Mouse (Mus musculus) lung, postnatal 0 days (tissue): ENCODE data around the gene Glrx. TPM values are rescaled to one million over a fixed set of nuclear protein-coding genes. Genes with fewer than 3 reads are reported as not detected.

Source experiments
- ATAC-seq: fragments of 200-750 bp; cut with Nextera tagmentation; 2 replicates; pipeline ENCODE4 v1.8.0; 2017; ENCODE audit warnings: moderate library complexity
- DNase-seq: peaks from one replicate; pipeline ENCODE4 v3.0.0-alpha.2; 2016; ENCODE audit warnings: low spot score
- H3K27ac ChIP-seq: fragments of 300-500 bp; sonication (generic); 2 replicates; pipeline ENCODE4 v1.5.1; 2014; ENCODE audit warnings: antibody characterized with exemption, mild to moderate bottlenecking, low read length, mixed read lengths
- H3K27me3 ChIP-seq: fragments of 300-500 bp; sonication (generic); replicated peaks from 2 replicates; pipeline ENCODE4 v1.6.1; 2014; ENCODE audit warnings: low read length, mixed read lengths; ENCODE audit not compliant: insufficient read depth
- H3K36me3 ChIP-seq: fragments of 300-500 bp; sonication (generic); 2 replicates; pipeline ENCODE4 v1.6.1; 2014; ENCODE audit warnings: low read length, mixed read lengths; ENCODE audit not compliant: insufficient read depth
- H3K4me1 ChIP-seq: fragments of 300-500 bp; sonication (generic); 2 replicates; pipeline ENCODE4 v1.6.1; 2014; ENCODE audit warnings: antibody characterized with exemption, low read depth, low read length, mixed read lengths; ENCODE audit not compliant: insufficient read depth
- H3K4me2 ChIP-seq: fragments of 300-500 bp; sonication (generic); replicated peaks from 2 replicates; pipeline ENCODE4 v1.6.1; 2014; ENCODE audit warnings: low read depth, mild to moderate bottlenecking, low read length, moderate library complexity, mixed read lengths
- H3K4me3 ChIP-seq: fragments of 300-500 bp; sonication (generic); 2 replicates; pipeline ENCODE4 v1.5.1; 2014; ENCODE audit warnings: low read depth, low read length
- H3K9ac ChIP-seq: fragments of 300-500 bp; sonication (generic); replicated peaks from 2 replicates; pipeline ENCODE4 v1.6.1; 2014; ENCODE audit warnings: low read depth, mild to moderate bottlenecking
- H3K9me3 ChIP-seq: fragments of 300-500 bp; sonication (generic); 2 replicates; pipeline ENCODE4 v1.6.1; 2016; ENCODE audit warnings: low read length, mixed read lengths
- CTCF ChIP-seq: IDR thresholded peaks from 2 replicates; pipeline ENCODE4 v1.5.1; 2016; ENCODE audit warnings: antibody characterized with exemption, mild to moderate bottlenecking
- EP300 ChIP-seq: IDR thresholded peaks from 2 replicates; pipeline ENCODE4 v1.6.1; 2016; ENCODE audit warnings: antibody characterized with exemption, mild to moderate bottlenecking, control low read depth
- WGBS: fragments of 180-500 bp; shearing (Covaris S2); extraction: QIAGEN DNeasy Blood & Tissue Kit; methylation state at CpG from one replicate; pipeline ENCODE4 v1.1.7; 2014; 5-methylcytosine and 5-hydroxymethylcytosine counted together
- polyA plus RNA-seq: library from polyadenylated mRNA; unstranded; fragments of >200 nt; fragmentation: Nextera tagmentation; extraction: Ambion mirVana; gene quantifications from 2 replicates; pipeline ENCODE4 v1.2.1, GENCODE M21; 2015

Gene Glrx
- 106 TPM in 2 replicates for polyA plus RNA-seq

GRCm38 (mm10) chr13:75839719-75840481 lies at the start of gene Glrx:
Glrx (plus strand) TSS chr13:75839868.
- peak within 1 kb of the TSS; percentile 63 for H3K27ac ChIP-seq
- H3K9me3 ChIP-seq = no peaks in the 10 kb centered on the region
- 0% methylated on average over 12 of the region's 12 CpGs for WGBS
- no peaks in the 10 kb centered on the region for H3K36me3 ChIP-seq
- peaks cover 10% of the 10 kb centered on the region; the same call in 1 of the 2 replicates for H3K4me1 ChIP-seq
- TF ChIP-seq CTCF (no peak), EP300 (no peak)
- peak within 1 kb of the TSS; percentile 55 for H3K9ac ChIP-seq
- no peaks in the 10 kb centered on the region for H3K27me3 ChIP-seq
- ATAC-seq (peak; percentile 91), DNase-seq (peak; percentile 95)
- H3K4me3 ChIP-seq = peak within 1 kb of the TSS; percentile 53
- H3K4me2 ChIP-seq = peak within 1 kb of the TSS; percentile 73

GRCm38 (mm10) chr13:75790550-75791205 lies 49.0 kb upstream of the Glrx start:
- no peak overlapping the region for H3K27ac ChIP-seq
- no peaks in the 10 kb centered on the region for H3K9me3 ChIP-seq
- H3K4me3 ChIP-seq = no peak overlapping the region
- 58% methylated on average over 1 of the region's 1 CpGs for WGBS
- ATAC-seq = no peak
- no peak for TF ChIP-seq CTCF
- no peak for TF ChIP-seq EP300
- H3K4me2 ChIP-seq = no peak overlapping the region
- H3K36me3 ChIP-seq = no peaks in the 10 kb centered on the region
- DNase-seq = no peak
- H3K9ac ChIP-seq = no peak overlapping the region
- H3K27me3 ChIP-seq = no peaks in the 10 kb centered on the region
- H3K4me1 ChIP-seq = no peaks in the 10 kb centered on the region

- Histone ChIP-seq H3K9me3 (no peaks in the 10 kb centered on the region), H3K4me1 (no peaks in the 10 kb centered on the region), H3K27me3 (no peaks in the 10 kb centered on the region), H3K9ac (no peak overlapping the region), H3K4me3 (no peak overlapping the region), H3K27ac (no peak overlapping the region), H3K36me3 (no peaks in the 10 kb centered on the region), H3K4me2 (no peak overlapping the region)
- no peak for TF ChIP-seq CTCF
- no peak for TF ChIP-seq EP300
- peak; percentile 62 for DNase-seq
- 75% methylated on average over 6 of the region's 6 CpGs for WGBS
- no peak for ATAC-seq
Measured at GRCm38 (mm10) chr13:75793863-75794629, 45.6 kb upstream of the Glrx start.

GRCm38 (mm10) chr13:75797369-75798141 lies 42.1 kb upstream of the Glrx start:
- no peak overlapping the region; the same call in 1 of the 2 replicates for H3K4me3 ChIP-seq
- peak overlapping the region; percentile 31 for H3K4me2 ChIP-seq
- H3K9me3 ChIP-seq = no peaks in the 10 kb centered on the region
- ATAC-seq = peak; percentile 99
- H3K9ac ChIP-seq = no peak overlapping the region
- WGBS = 14% methylated on average over 18 of the region's 18 CpGs
- H3K4me1 ChIP-seq = no peaks in the 10 kb centered on the region
- no peaks in the 10 kb centered on the region for H3K36me3 ChIP-seq
- TF ChIP-seq EP300 (peak; percentile 88; the same call in 1 of the 2 replicates), CTCF (peak; percentile 100)
- no peaks in the 10 kb centered on the region for H3K27me3 ChIP-seq
- peak overlapping the region; percentile 57 for H3K27ac ChIP-seq
- peak; percentile 97 for DNase-seq

GRCm38 (mm10) chr13:75798413-75799302 lies 41.0 kb upstream of the Glrx start:
- Histone ChIP-seq H3K9ac (no peak overlapping the region), H3K9me3 (no peaks in the 10 kb centered on the region), H3K4me2 (no peak overlapping the region), H3K36me3 (no peaks in the 10 kb centered on the region), H3K4me1 (no peaks in the 10 kb centered on the region), H3K27me3 (no peaks in the 10 kb centered on the region), H3K4me3 (no peak overlapping the region), H3K27ac (no peak overlapping the region; the same call in 1 of the 2 replicates)
- peak; percentile 37; the same call in 1 of the 2 replicates for TF ChIP-seq EP300
- TF ChIP-seq CTCF = peak; percentile 44
- 0 out of 2 replicates have a peak, but pooled peaks have one; percentile 8 for ATAC-seq
- peak; percentile 67 for DNase-seq
- WGBS = 58% methylated on average over 7 of the region's 7 CpGs
